In genomic region chr13:49526235-49526634, GRCm38 (mm10) we compare ENCODE assay signal across 20 mouse cellular contexts. TPM values are rescaled to one million over a fixed set of nuclear protein-coding genes. Genes with fewer than 3 reads are reported as not detected.
"Had no signal": no experiment of that assay in that cellular context is flagged by ENCODE, and none has a peak within 500 bp of the region (broad histone marks: within the 10 kb centered on the region; RNA-seq: fewer than 3 reads in every experiment).

No protein-coding gene starts in this region.

- H3K36me3 ChIP-seq: liver, embryonic 13.5 days; liver, embryonic 15.5 days; midbrain, embryonic 13.5 days; midbrain, embryonic 15.5 days; neural tube, embryonic 12.5 days; stomach, embryonic 15.5 days had no signal

- H3K9me3 ChIP-seq: liver, embryonic 13.5 days; liver, embryonic 15.5 days; megakaryocyte, embryonic 14.5 days; midbrain, embryonic 13.5 days; midbrain, embryonic 15.5 days; neural tube, embryonic 12.5 days; stomach, embryonic 15.5 days had no signal

- H3K27ac ChIP-seq: liver, embryonic 13.5 days; liver, embryonic 15.5 days; macrophage; midbrain, embryonic 13.5 days; midbrain, embryonic 15.5 days; neural tube, embryonic 12.5 days; stomach, embryonic 15.5 days had no signal

- ATAC-seq: liver, postnatal 0 days; midbrain, embryonic 13.5 days; midbrain, embryonic 15.5 days had no signal

- H3K27me3 ChIP-seq: liver, embryonic 13.5 days; liver, embryonic 15.5 days; megakaryocyte, embryonic 14.5 days; midbrain, embryonic 13.5 days; midbrain, embryonic 15.5 days; neural tube, embryonic 12.5 days; stomach, embryonic 15.5 days had no signal

- H3K4me2 ChIP-seq: liver, embryonic 13.5 days; liver, embryonic 15.5 days; lung, embryonic 14.5 days; midbrain, embryonic 11.5 days; midbrain, embryonic 13.5 days; midbrain, embryonic 15.5 days; neural tube, embryonic 12.5 days; stomach, embryonic 15.5 days had no signal

- DNase-seq: liver, embryonic 13.5 days; liver, postnatal 0 days; lung, embryonic 14.5 days; lung, postnatal 36 days; right cerebral cortex, postnatal 14 days; thymus, adult 2 months; thymus, postnatal 25 days; thymus, postnatal 4 days had no signal

- H3K4me1 ChIP-seq: liver, embryonic 13.5 days; liver, embryonic 15.5 days; megakaryocyte, embryonic 14.5 days; midbrain, embryonic 13.5 days; midbrain, embryonic 15.5 days; neural tube, embryonic 12.5 days; stomach, embryonic 15.5 days had no signal

- H3K4me3 ChIP-seq: liver, embryonic 13.5 days; liver, embryonic 15.5 days; megakaryocyte, embryonic 14.5 days; midbrain, embryonic 13.5 days; midbrain, embryonic 15.5 days; neural tube, embryonic 12.5 days; stomach, embryonic 15.5 days had no signal

- H3K9ac ChIP-seq: liver, embryonic 13.5 days; liver, embryonic 15.5 days; liver, postnatal 0 days; lung, embryonic 14.5 days; midbrain, embryonic 13.5 days; midbrain, embryonic 15.5 days; neural tube, embryonic 12.5 days; stomach, embryonic 15.5 days had no signal

RNA-seq across cellular contexts. Expression of gene Aspn, which starts 18.0 kb away (rescaled TPM):
- total RNA-seq: megakaryocyte progenitor cell, adult 5-6 weeks; monocyte, adult 5-6 weeks; neutrophil, adult 5-6 weeks had no signal
- polyA plus RNA-seq: macrophage had no signal

RNA-seq across cellular contexts. Expression of gene Ecm2, which starts 21.6 kb away (rescaled TPM):
- total RNA-seq: monocyte, adult 5-6 weeks; neutrophil, adult 5-6 weeks had no signal
- polyA plus RNA-seq: macrophage had no signal

RNA-seq across cellular contexts. Expression of gene Tes3-ps, which starts 33.1 kb away (rescaled TPM):
- polyA plus RNA-seq: spleen, adult 2 months; thymus, adult 2 months had no signal

RNA-seq across cellular contexts. Expression of gene Omd, which starts 56.0 kb away (rescaled TPM):
- total RNA-seq: monocyte, adult 5-6 weeks; neutrophil, adult 5-6 weeks had no signal
- polyA plus RNA-seq: macrophage; thymus, adult 2 months had no signal
